Mouse (Mus musculus): ENCODE measurements around the gene Fgf6.
A peak's percentile ranks its signal among the peaks of the same experiment; 100 is the strongest.

Gene Fgf6

DNA sequence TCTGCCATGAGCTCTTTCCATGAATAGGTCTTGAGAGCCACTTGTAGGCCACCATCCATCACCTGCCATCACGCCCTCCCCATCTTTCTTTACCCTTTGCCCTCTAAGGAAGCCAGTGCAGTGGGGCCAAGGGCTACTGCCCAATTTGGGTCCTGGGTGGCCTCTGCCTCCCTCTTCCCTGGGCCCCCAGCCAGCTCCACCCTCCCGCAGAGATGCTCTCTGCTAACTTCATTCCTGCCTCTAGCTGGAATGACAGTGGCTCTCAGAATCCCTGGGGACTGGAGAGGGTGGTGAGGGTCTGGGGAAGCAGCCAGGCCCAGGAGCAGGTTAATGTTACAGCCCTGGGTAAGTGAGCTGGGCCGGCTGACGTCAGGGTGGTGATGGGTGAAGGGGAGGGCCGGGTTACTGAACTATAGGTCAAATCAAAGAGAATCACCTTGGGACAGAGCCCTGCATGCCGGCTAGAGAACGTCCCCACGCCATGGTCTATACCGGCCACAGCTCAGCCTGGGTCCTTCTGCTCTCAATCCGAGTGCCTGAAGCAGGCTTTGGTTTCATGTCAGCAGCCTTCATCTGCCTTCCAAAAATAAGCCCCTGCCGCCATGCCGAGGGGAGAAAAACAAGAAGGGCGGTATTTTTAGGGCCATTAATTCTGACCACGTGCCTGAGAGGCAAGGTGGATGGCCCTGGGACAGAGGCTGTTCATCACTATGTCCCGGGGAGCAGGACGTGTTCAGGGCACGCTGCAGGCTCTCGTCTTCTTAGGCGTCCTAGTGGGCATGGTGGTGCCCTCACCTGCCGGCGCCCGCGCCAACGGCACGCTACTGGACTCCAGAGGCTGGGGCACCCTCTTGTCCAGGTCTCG, at the start of gene Fgf6:
Gene Fgf6 (plus strand): TSS at position 681 of the 865 bp plus-strand sequence.
- no peak for DNase-seq

DNA sequence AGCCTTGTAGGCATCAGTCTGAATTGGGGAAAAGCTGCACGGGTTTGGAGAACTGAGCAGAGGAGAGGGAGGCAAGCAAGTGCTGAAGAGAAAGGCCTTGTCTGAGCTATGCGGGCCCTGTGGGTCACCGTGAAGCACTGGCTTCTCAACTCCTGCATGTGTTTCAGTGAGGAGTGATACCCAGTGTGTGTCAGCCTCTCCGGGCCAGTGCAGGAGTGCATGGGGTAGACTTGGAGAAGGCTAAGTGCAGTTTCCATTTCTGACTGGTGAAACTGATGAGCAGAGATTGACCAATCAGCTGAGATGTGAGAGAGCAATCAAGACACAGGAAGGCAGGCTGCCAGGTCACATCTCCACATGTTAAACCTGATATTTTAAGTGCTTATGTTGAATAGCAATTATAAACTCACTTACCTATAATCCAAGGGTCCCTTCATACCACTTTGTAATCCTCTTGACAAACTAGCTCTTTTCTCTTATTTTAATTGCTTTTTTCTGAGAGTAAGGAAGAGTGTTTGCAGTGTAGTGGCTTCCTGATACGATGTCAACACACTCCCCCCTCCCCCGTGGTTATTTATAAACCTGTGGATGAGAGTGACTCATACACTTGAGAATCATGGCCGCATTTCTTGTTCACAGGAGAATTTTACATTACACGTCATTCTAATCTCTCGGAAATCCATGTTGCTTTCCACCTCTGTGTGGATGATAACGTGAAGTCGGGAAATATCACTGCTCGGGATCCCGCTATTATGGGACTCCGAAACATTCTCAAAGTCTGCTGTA, 49.0 kb upstream of the Fgf6 start:
- no peak for DNase-seq

GRCm38 (mm10) chr6:126981539-126982234, 33.7 kb upstream of the Fgf6 start:
- no peak for DNase-seq

- no peak for DNase-seq
Measured at GRCm38 (mm10) chr6:126993676-126994075, 21.7 kb upstream of the Fgf6 start.

DNA sequence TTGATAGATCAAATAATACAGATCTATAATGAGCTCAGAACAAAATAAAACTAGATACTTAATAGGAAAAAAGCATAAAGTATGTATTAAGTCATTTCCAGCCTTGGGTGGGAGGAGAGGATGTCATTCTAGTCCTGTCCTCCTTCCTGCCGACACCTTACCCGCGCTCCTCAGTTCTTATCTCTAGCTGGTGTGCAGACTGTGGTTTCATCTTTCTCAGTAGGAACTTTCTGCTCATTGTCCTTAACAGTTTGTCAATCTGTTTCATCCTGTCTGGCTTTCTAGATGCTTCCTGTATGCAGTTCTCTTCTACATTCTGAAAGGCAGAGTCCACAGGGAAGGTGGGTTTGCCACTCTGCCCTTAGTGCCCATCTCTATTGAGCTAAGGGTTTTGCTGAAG, 19.9 kb upstream of the Fgf6 start:
- no peak for DNase-seq

- DNase-seq: no peak
Measured at GRCm38 (mm10) chr6:126996399-126996798, 19.0 kb upstream of the Fgf6 start.

GRCm38 (mm10) chr6:127005646-127006045, 9.7 kb upstream of the Fgf6 start:
- DNase-seq: no peak

DNA sequence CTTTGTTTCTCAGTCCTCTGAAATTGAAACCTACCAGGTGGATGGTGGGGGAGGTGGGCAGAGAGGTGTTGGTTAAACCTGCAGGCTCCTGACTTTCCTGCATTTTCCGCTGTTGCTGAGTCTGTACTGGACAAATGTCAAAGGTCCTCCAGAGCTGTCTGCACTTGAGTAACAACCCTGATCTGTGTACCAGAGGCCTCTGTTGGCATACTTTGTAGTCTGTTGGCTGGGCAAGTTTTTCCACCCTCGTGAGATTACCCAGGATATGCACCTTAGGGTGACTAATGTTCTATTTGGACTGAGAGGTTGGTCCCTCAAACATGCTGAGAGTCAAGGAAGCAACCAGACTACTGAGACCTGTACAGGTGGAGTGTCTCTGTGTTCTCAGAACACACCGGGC, 8.8 kb upstream of the Fgf6 start:
- no peak for DNase-seq

DNA sequence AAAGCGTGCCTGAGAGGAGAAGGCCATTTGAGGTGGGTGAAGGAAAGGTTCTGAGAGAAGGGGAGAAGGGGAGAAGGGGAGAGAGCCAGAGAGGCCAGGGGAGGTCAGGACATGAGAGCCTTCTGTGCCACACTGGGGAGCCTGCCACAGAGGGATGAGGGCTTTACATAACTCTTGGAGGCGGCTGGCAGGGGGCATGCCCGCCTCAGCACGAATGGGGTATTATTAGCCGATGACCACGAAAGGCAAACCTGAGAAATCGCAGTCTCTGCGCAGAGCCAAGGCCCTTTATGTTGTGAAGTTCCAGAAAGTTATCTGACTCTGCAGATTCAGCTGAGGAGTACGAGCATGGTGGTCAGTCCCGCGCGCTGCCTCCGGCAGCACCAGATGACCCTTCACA, 5.4 kb upstream of the Fgf6 start:
- DNase-seq: no peak

DNA sequence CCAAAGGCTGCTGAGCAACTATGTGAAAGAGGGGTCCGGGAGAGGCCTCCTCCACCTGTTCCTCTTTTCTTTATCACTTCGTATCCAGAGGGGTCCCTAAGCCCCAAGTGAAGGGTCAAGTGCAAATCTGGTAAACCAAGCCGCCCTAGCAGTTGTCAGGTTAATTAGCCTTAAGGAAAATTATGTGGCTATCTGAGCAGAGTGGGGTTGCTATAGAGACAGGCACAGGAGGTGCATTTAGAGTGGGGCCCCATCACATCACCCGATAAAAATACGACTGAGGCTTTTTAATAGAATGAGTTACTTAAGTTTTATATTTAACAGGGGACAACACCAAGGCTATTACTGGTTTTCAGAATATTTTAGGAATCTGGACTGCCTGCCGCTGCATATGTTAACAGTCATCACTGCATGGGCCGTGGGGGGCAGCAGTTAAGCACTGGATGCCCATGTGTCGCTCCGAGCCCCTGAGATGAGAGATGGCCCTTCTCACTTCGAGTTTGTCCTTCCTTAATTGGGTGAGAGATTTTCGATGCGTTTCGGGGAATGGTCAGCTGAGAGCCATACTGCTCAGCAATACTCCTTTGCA, 3.3 kb upstream of the Fgf6 start:
- DNase-seq: no peak

DNA sequence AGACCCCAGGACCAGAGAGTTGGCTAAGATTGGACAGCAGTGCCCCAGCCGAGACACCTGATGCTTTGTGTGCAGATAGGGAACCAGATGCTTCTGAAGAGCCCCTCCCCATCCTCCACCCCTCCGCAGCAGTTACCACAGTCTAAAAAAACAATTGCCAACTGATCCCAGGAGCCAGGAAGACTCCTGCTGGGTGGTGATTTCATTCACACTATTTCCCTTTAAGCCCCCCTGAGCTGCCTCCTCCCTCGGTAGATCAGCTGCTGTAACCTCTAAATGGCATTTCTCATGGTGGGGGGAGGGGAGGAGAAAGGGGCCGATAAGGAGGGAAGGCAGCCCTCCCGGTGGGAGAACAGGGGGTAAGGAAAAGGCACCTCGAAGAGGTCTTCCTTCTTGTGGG, 3.9 kb downstream of the Fgf6 start:
- no peak for DNase-seq

GRCm38 (mm10) chr6:127020431-127020830, 5.0 kb downstream of the Fgf6 start:
- DNase-seq: no peak

- no peak for DNase-seq
Measured at GRCm38 (mm10) chr6:127024836-127025235, 9.4 kb downstream of the Fgf6 start.

- peak in 1 of 2 experiments; percentile 4 for DNase-seq
Measured at GRCm38 (mm10) chr6:127034760-127035159, 19.4 kb downstream of the Fgf6 start.

DNA sequence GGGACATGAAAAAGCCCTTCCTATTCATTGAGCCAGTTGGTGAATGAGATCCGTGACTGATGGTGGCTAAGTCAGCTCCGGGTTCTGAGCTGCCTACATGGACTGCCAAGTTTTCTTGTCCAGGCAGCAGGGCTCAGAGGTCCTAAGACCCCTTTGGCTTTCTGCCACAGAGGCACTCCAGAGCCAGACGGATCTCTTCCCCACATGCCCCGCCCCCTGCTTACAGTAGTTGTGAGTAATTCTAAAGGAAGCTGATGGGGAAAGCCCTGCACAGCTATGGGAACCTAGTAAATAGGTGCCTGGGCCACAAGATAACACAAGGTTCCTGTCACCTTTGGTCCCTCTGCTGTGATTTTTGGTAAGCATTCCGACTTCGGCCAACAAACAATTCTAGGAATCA, 29.5 kb downstream of the Fgf6 start:
- no peak for DNase-seq

DNA sequence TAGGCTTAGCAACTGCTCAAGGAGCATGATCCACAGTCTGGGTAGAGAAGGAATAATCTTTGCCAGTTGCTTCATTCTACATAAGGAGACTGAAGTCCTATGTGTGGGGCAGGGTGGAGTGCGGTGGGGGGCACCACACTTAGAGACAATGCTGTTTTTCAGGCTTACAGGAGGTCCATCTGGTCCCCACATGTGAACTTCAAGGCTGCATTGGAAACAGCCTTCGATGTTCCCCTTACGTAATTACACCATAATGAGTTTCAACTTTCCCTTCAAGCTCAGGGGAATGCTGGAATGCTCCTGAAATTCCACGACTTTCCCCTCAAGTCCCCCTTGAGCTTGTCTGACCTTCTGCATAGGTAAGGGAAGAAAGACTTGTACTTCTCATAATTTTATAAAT, 35.5 kb downstream of the Fgf6 start:
- DNase-seq: no peak

DNA sequence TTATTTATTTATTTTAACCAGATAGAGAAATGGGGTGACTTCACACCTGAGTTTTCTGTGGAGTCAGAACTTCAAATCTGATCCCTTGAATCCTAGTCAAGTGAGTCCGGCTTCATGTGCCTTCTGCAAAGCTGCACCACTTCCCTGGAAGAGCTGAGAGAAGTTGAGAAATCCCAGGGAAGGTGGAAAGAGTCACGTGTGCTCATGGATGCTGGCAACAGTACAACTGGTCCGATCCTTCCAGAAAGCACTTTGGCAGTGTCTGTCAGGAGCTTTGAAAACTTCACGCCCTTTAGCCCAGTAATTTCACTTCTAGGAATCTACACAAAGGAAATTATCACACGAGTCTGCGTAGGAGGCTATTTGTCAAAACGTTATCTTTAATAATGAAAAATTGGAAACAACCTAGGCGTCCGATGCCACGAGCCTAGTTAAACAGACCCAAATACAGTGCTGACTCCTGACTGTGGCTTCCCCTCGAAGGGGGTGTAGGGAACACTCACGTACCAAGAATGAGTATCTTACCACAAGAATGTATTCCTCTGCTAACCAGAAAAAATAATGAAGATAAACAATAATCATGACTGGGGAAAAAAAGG, 41.7 kb downstream of the Fgf6 start:
- no peak for DNase-seq

GRCm38 (mm10) chr6:127059975-127060374, 44.6 kb downstream of the Fgf6 start:
- no peak for DNase-seq

DNA sequence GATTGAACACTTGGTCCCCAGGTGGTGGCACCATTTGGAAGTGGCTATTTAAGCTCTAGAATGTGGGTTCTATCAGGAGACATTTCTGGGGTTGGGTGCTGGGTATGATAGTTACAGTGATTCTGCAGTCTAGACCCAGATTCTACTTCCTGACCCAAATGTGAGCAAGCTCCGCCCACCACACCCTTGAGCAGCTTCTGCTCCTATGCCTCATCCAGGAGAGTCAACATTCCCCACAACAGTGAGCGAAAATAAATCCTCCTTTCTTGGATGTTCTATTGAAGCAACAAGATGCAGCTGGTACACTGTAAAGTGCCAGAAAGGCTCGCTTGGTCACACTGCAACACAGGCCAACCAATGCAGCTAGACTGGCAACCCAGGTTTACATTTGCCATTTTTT, 48.5 kb downstream of the Fgf6 start:
- no peak for DNase-seq

DNA sequence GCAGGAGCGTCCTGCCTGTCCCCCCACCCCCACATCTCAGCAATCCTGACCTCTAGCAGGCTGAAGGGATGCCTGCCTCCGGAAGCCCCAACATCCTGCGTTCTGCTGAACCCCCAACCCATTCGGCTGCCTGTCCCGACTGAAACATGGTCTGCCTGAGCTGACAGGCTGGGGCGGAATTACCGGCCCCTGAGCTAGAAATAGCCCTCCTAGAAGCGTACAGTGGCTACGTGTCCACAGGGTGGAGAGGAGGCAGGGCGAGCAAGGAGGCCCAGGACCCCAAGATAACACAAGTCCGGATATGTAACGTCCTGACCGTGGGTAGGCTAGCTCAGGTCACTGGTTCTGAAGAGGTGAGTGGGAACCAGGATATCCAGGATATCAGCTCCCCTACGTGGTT, 49.4 kb downstream of the Fgf6 start:
- DNase-seq: no peak

- DNase-seq: no peak
Measured at GRCm38 (mm10) chr6:127072817-127073216, 57.4 kb downstream of the Fgf6 start, which contains the start of gene Fgf23. Gene Fgf23, plus strand, starts transcription at chr6:127072902.
